In the genomic region with DNA sequence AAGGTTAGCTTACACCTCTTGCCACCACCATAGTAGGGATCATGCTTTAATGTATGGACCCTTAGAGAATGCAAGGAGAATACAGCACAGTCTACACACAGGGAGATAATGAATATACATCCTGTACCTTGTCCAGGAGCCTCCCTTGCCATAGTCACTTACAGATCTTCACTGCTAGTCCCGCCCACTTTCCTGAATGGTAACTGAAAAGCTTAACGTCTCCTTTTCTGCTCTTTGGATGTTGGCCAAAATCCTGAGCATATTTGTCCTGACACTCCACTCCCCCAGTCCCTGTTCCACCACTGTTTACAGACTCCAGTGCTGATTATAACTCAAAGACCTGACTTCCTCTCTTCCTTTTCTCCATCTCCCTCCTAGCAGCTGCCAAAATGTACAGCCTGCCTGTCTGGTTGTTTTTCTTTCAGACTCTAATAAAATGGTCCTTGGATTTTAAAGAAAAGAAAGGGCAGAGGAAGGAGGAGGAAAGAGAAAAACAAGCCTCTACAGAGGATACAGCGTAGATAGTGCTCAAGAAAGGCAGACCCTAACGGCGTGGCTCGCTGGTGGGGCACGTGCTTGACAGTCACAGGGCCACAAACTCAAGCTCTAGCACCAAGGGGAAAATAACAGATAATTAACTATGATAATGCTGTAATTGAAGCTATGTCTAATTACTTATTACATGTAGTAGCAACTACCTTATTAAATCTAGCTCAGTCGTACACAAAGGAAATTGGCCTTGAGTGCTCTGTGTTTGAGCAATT, we compare ENCODE assay signal across 11 mouse cellular contexts. TPM values are rescaled to one million over a fixed set of nuclear protein-coding genes. Genes with fewer than 3 reads are reported as not detected.
DNase-seq lines count a peak whose midpoint lies in the region; ATAC-seq and TF ChIP-seq lines count a peak whose summit lies in the region.
"Had no signal": no experiment of that assay in that cellular context is flagged by ENCODE, and none has a peak within 500 bp of the region (broad histone marks: within the 10 kb centered on the region; RNA-seq: fewer than 3 reads in every experiment).

No protein-coding gene starts in this region.

- H3K4me2 ChIP-seq in heart, embryonic 11.5 days: no peak overlapping the region
- no peak overlapping the region for H3K4me2 ChIP-seq in lung, embryonic 14.5 days
- no peak overlapping the region for H3K4me2 ChIP-seq in forebrain, embryonic 15.5 days (replicated peaks)
- no peak overlapping the region for H3K4me2 ChIP-seq in lung, embryonic 16.5 days (ENCODE audit: low read depth, low read length)
- H3K4me2 ChIP-seq: liver, embryonic 11.5 days had no signal

- no peaks in the 10 kb centered on the region for H3K27me3 ChIP-seq in heart, embryonic 11.5 days (ENCODE audit: control insufficient read depth, insufficient read depth, low read length)
- no peaks in the 10 kb centered on the region for H3K27me3 ChIP-seq in lung, embryonic 14.5 days (ENCODE audit: insufficient read depth, low read length)
- no peaks in the 10 kb centered on the region for H3K27me3 ChIP-seq in forebrain, embryonic 15.5 days
- H3K27me3 ChIP-seq in lung, embryonic 16.5 days (ENCODE audit: control insufficient read depth, insufficient read depth, low read depth, low read length): no peaks in the 10 kb centered on the region

- peaks cover 6% of the 10 kb centered on the region for H3K36me3 ChIP-seq in heart, embryonic 11.5 days (ENCODE audit: control insufficient read depth, insufficient read depth, low read length)
- H3K36me3 ChIP-seq in lung, embryonic 14.5 days (ENCODE audit: insufficient read depth): peaks cover 29% of the 10 kb centered on the region
- H3K36me3 ChIP-seq in forebrain, embryonic 15.5 days: peaks cover 24% of the 10 kb centered on the region
- H3K36me3 ChIP-seq in lung, embryonic 16.5 days (ENCODE audit: control insufficient read depth, insufficient read depth, low read length): peaks cover 15% of the 10 kb centered on the region

- 58% methylated on average over 8 of the region's 8 CpGs for WGBS in heart, embryonic 11.5 days (ENCODE audit: insufficient replicate concordance)
- WGBS in lung, embryonic 14.5 days: 24% methylated on average over 8 of the region's 8 CpGs
- 41% methylated on average over 8 of the region's 8 CpGs for WGBS in lung, adult 2 months
- WGBS in forebrain, embryonic 15.5 days: 29% methylated on average over 8 of the region's 8 CpGs
- WGBS in lung, embryonic 16.5 days: 21% methylated on average over 8 of the region's 8 CpGs

- intact Hi-C loops in heart, postnatal 14 days (cut with DNase I): no loop called here
- intact Hi-C loops in gastrocnemius, postnatal 14 days (cut with DNase I; ENCODE audit: low total_unique reads): no loop called here

- no peak for DNase-seq in heart, postnatal 14 days
- peak; percentile 91 for DNase-seq in lung, embryonic 14.5 days
- DNase-seq in lung, adult 2 months: no peak
- no peak for DNase-seq in gastrocnemius, postnatal 14 days
- no peak for DNase-seq in c-Kit-positive CD71-positive TER-119-positive erythroid progenitor cells, embryonic 14.5 days (ENCODE audit: low spot score)
- DNase-seq: cerebellum, postnatal 10 days; right cerebral cortex, postnatal 14 days had no signal

- peaks cover 10% of the 10 kb centered on the region; the same call in 1 of the 2 replicates for H3K4me1 ChIP-seq in heart, embryonic 11.5 days (ENCODE audit: control insufficient read depth, insufficient read depth, low read length)
- H3K4me1 ChIP-seq in lung, embryonic 14.5 days (ENCODE audit: insufficient read depth): 0 out of 2 replicates have a peak, but pooled peaks cover 3% of the 10 kb centered on the region
- peaks cover 4% of the 10 kb centered on the region; the same call in 1 of the 2 replicates for H3K4me1 ChIP-seq in lung, adult 2 months (ENCODE audit: control insufficient read depth, insufficient read depth, low read length)
- peaks cover 11% of the 10 kb centered on the region for H3K4me1 ChIP-seq in forebrain, embryonic 15.5 days
- peaks cover 13% of the 10 kb centered on the region for H3K4me1 ChIP-seq in lung, embryonic 16.5 days (replicated peaks; ENCODE audit: control insufficient read depth, insufficient read depth, low read length)

- H3K27ac ChIP-seq in heart, embryonic 11.5 days (ENCODE audit: low read depth, low read length): peak overlapping the region; percentile 23; the same call in 1 of the 2 replicates
- H3K27ac ChIP-seq in lung, embryonic 14.5 days (ENCODE audit: low read depth): peak overlapping the region; percentile 63; the same call in 1 of the 2 replicates
- peak overlapping the region; percentile 42 for H3K27ac ChIP-seq in forebrain, embryonic 15.5 days (replicated peaks)
- peak overlapping the region; percentile 67; the same call in 1 of the 2 replicates for H3K27ac ChIP-seq in lung, embryonic 16.5 days (ENCODE audit: low read length)

- no peak for TF ChIP-seq POLR2A in lung, adult 2 months (IDR thresholded peaks at IDR 0.05; ENCODE audit: borderline replicate concordance, extremely low read depth, low read depth, low read length)

- no peak overlapping the region for H3K9ac ChIP-seq in heart, embryonic 11.5 days (ENCODE audit: low read depth, low read length)
- H3K9ac ChIP-seq in lung, embryonic 14.5 days: no peak overlapping the region
- H3K9ac ChIP-seq in forebrain, embryonic 15.5 days (replicated peaks): no peak overlapping the region
- H3K9ac ChIP-seq in lung, embryonic 16.5 days (ENCODE audit: low read length): no peak overlapping the region

- TF ChIP-seq CTCF in lung, embryonic 14.5 days (IDR thresholded peaks at IDR 0.05; ENCODE audit: low read depth): no peak
- TF ChIP-seq CTCF in lung, adult 2 months (IDR thresholded peaks at IDR 0.05; ENCODE audit: insufficient read depth, low read length): no peak

- no peaks in the 10 kb centered on the region for H3K9me3 ChIP-seq in heart, embryonic 11.5 days (replicated peaks; ENCODE audit: control insufficient read depth, low read length)
- H3K9me3 ChIP-seq in lung, embryonic 14.5 days (ENCODE audit: low read depth, low read length): no peaks in the 10 kb centered on the region
- H3K9me3 ChIP-seq in forebrain, embryonic 15.5 days: no peaks in the 10 kb centered on the region
- no peaks in the 10 kb centered on the region for H3K9me3 ChIP-seq in lung, embryonic 16.5 days (ENCODE audit: control insufficient read depth, low read length)

- H3K4me3 ChIP-seq in heart, embryonic 11.5 days (ENCODE audit: low read depth, low read length): no peak overlapping the region
- no peak overlapping the region for H3K4me3 ChIP-seq in lung, embryonic 14.5 days (ENCODE audit: low read depth, low read length)
- H3K4me3 ChIP-seq in lung, adult 2 months (replicated peaks; ENCODE audit: extremely low read depth, low read depth, low read length): no peak overlapping the region
- H3K4me3 ChIP-seq in forebrain, embryonic 15.5 days: no peak overlapping the region
- H3K4me3 ChIP-seq in lung, embryonic 16.5 days (ENCODE audit: low read length): no peak overlapping the region

- 0 out of 2 replicates have a peak, but pooled peaks have one; percentile 18 for ATAC-seq in heart, embryonic 11.5 days (replicated peaks; ENCODE audit: insufficient number of reproducible peaks, low FRiP score, low TSS enrichment)
- ATAC-seq in lung, embryonic 14.5 days (ENCODE audit: insufficient read depth): peak; percentile 82
- ATAC-seq in forebrain, embryonic 15.5 days (replicated peaks): peak; percentile 66; the same call in 1 of the 2 replicates
- peak; percentile 90 for ATAC-seq in lung, embryonic 16.5 days (ENCODE audit: low read depth)

RNA-seq across cellular contexts. Expression of a gene that starts 59.4 kb away (rescaled TPM):
- 17.1 and 18.9 TPM in 2 replicates for polyA plus RNA-seq in heart, embryonic 11.5 days (2014; fragmentation: Nextera tagmentation; extraction: Ambion mirVana)
- total RNA-seq in heart, postnatal 14 days (2021): 10 to 100 TPM; 25.4 to 26.4 TPM
- polyA plus RNA-seq in lung, embryonic 14.5 days (2014; fragmentation: Nextera tagmentation; extraction: Ambion mirVana): 17.5 and 18.6 TPM in 2 replicates
- 8.5 and 12.9 TPM in 2 replicates for polyA plus RNA-seq in lung, adult 2 months (2012; rRNA removed)
- polyA plus RNA-seq in forebrain, embryonic 15.5 days (2015; fragmentation: Nextera tagmentation; extraction: Ambion mirVana): 40.5 and 43.6 TPM in 2 replicates
- 17.8 and 19.8 TPM in 2 replicates for polyA plus RNA-seq in lung, embryonic 16.5 days (2015; fragmentation: Nextera tagmentation; extraction: Ambion mirVana)
- 10 to 100 TPM; 34.5 to 35.0 TPM for total RNA-seq in gastrocnemius, postnatal 14 days (2021)

Comparison
In these comparisons a context has a peak if more than half of its experiments do, and no peak if none do; other contexts are left out.
1. ATAC-seq: peak in every context shown above with its lines; median percentile 90 in lung, embryonic 16.5 days; 82 in lung, embryonic 14.5 days; 66 in forebrain, embryonic 15.5 days; 18 in heart, embryonic 11.5 days.